Mouse (Mus musculus) brain, embryonic 18.5 days (tissue): ENCODE data around the gene Slc39a1.
A peak's percentile ranks its signal among the peaks of the same experiment; 100 is the strongest.

Experiments used
- DNase-seq: peaks from one replicate; pipeline ENCODE4 v3.0.0-alpha.2; 2012; ENCODE audit warnings: low read depth, low spot score

Gene Slc39a1

GRCm38 (mm10) chr3:90247960-90248745, at the start of gene Slc39a1:
Gene Slc39a1, plus strand, starts transcription at chr3:90248172.
- peak; percentile 90 for DNase-seq

GRCm38 (mm10) chr3:90202884-90203283, 45.1 kb upstream of the Slc39a1 start:
- no peak for DNase-seq

GRCm38 (mm10) chr3:90203619-90204018, 44.4 kb upstream of the Slc39a1 start:
- DNase-seq, result no peak

- DNase-seq, result no peak
Measured at GRCm38 (mm10) chr3:90204582-90204981, 43.4 kb upstream of the Slc39a1 start.

- DNase-seq, result no peak
Measured at GRCm38 (mm10) chr3:90208662-90209061, 39.3 kb upstream of the Slc39a1 start.

- no peak for DNase-seq
Measured at GRCm38 (mm10) chr3:90209908-90210566, 37.9 kb upstream of the Slc39a1 start.

GRCm38 (mm10) chr3:90211475-90212398, 36.2 kb upstream of the Slc39a1 start:
- no peak for DNase-seq

- no peak for DNase-seq
Measured at GRCm38 (mm10) chr3:90212723-90213122, 35.2 kb upstream of the Slc39a1 start.

GRCm38 (mm10) chr3:90213377-90213866, 34.5 kb upstream of the Slc39a1 start, which contains the start of the genes Rps27 and Rab13:
Gene Rps27, minus strand, starts transcription at chr3:90213651.
Gene Rab13, plus strand, starts transcription at chr3:90213695.
- DNase-seq, result peak; percentile 90

GRCm38 (mm10) chr3:90213956-90214684, 33.9 kb upstream of the Slc39a1 start:
- DNase-seq, result no peak

- no peak for DNase-seq
Measured at GRCm38 (mm10) chr3:90215825-90216380, 32.1 kb upstream of the Slc39a1 start.

GRCm38 (mm10) chr3:90220088-90220487, 27.9 kb upstream of the Slc39a1 start:
- peak; percentile 36 for DNase-seq

GRCm38 (mm10) chr3:90220531-90220951, 27.4 kb upstream of the Slc39a1 start:
- DNase-seq, result no peak

GRCm38 (mm10) chr3:90221123-90221522, 26.8 kb upstream of the Slc39a1 start:
- no peak for DNase-seq

GRCm38 (mm10) chr3:90222455-90222854, 25.5 kb upstream of the Slc39a1 start:
- no peak for DNase-seq

- DNase-seq, result no peak
Measured at GRCm38 (mm10) chr3:90222941-90223340, 25.0 kb upstream of the Slc39a1 start.

- no peak for DNase-seq
Measured at GRCm38 (mm10) chr3:90224331-90224730, 23.6 kb upstream of the Slc39a1 start.

- no peak for DNase-seq
Measured at GRCm38 (mm10) chr3:90231075-90231474, 16.9 kb upstream of the Slc39a1 start.

GRCm38 (mm10) chr3:90231507-90232333, 16.3 kb upstream of the Slc39a1 start, which contains the start of gene Jtb:
Gene Jtb, plus strand, starts transcription at chr3:90231597.
- DNase-seq, result peak; percentile 89

- no peak for DNase-seq
Measured at GRCm38 (mm10) chr3:90241251-90241650, 6.7 kb upstream of the Slc39a1 start.
